Mouse (Mus musculus): ENCODE measurements around the gene Ntrk3. TPM values are rescaled to one million over a fixed set of nuclear protein-coding genes. Genes with fewer than 3 reads are reported as not detected.

The Ntrk3 gene
- polyA plus RNA-seq, 1 experiment = 76.9 TPM

DNA sequence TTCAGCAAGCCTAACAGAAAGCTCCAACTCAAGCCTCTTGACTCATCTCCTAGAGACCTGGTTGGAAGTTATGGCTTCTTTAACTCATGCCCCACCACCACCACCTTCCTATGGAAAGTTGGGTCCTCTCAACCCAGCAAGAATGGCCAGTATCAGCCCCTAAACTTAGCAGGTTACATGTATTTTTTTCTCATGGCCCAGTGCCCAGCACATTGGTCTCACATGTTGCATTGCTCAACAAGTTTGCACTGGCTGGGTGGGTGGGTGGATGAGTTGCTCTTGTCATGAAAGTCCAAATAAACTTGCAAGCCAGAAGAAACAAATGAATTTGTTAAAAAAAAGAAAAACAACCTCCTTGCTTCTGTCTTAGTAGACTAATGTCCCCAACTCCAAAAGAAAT is 353.7 kb downstream of the Ntrk3 start:
- DNase-seq (ENCODE audit: extremely low spot score in 1 of 2, low spot score in 1 of 2) = no peak

DNA sequence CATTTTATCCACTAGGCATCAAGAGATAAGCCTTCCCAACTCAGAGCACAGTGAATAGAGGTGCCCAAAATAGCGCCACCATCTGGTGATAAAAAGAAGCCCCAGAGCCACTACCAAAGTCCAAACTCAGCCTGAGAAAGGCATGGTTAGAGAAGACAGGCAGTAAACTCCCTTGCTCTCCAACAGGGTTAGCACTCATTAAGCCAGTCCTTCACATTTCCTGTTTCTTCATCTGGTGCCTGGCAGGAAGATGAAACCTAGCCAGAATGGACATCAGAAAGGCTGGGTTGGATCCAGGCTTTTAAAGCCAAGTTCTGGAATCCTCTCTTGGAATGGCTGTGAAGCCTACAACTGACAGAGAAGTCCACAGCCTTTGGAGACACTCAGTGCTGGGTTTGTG is 355.7 kb downstream of the Ntrk3 start:
- DNase-seq (ENCODE audit: extremely low spot score in 1 of 2, low spot score in 1 of 2) = no peak

DNA sequence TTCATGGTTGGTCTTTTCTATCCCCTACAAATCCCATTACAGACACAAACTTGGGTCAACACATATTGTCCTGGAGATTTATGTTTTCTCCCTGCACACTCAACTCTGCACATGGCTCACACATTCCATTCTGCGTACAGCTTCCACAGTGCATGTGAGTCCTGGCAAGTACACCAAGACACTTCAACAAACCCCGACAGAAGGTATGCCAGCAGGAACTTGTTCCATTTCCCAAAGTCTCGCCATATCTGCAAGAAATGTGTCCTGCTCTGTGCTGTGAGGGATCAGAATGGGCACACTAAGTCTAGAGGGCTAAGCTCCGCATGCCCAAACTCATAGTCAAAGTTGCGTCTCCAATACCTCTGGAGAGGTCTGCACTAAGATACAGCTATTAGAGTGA is 358.0 kb downstream of the Ntrk3 start:
- no peak for DNase-seq (ENCODE audit: extremely low spot score in 1 of 2, low spot score in 1 of 2)

DNA sequence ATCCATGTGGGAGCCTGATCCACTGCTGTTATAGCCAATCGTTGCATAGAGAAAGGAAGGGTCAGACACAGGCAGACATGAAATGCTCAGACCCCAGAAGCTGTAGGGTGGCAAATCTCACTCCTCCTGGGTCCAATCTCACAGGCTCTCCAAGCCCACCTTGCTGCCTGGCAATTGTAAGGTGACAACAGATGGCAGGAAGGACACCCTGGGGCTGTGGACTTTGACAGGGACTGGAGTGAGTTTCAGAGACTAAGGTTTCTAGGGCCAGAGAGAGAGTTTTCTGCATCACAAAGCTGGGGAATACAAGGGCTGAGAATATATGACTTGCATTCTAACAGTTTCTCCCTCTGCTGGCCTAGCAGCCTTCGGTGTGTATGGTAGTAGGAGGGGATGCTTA is 359.5 kb downstream of the Ntrk3 start:
- DNase-seq (ENCODE audit: extremely low spot score in 1 of 2, low spot score in 1 of 2) = no peak

DNA sequence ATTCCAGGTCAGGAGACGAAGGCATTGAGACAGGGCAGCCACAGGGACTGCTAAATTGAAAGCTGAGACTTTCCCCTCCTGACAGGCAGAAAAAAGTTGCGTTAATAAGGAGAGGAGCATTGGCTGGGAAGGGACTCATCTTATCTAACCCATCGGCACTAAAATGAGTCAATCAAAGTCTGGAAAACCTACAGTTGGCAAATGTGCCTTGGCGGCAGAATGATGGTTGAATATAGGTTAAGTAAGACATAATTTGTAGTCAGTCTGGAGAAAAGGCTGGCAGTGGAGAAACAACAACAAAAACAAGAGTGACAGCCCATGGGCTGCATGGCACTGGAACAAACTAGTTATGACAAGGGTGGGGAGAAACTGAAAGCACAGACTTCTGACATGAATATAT is 360.9 kb downstream of the Ntrk3 start:
- no peak for DNase-seq (ENCODE audit: extremely low spot score in 1 of 2, low spot score in 1 of 2)

DNA sequence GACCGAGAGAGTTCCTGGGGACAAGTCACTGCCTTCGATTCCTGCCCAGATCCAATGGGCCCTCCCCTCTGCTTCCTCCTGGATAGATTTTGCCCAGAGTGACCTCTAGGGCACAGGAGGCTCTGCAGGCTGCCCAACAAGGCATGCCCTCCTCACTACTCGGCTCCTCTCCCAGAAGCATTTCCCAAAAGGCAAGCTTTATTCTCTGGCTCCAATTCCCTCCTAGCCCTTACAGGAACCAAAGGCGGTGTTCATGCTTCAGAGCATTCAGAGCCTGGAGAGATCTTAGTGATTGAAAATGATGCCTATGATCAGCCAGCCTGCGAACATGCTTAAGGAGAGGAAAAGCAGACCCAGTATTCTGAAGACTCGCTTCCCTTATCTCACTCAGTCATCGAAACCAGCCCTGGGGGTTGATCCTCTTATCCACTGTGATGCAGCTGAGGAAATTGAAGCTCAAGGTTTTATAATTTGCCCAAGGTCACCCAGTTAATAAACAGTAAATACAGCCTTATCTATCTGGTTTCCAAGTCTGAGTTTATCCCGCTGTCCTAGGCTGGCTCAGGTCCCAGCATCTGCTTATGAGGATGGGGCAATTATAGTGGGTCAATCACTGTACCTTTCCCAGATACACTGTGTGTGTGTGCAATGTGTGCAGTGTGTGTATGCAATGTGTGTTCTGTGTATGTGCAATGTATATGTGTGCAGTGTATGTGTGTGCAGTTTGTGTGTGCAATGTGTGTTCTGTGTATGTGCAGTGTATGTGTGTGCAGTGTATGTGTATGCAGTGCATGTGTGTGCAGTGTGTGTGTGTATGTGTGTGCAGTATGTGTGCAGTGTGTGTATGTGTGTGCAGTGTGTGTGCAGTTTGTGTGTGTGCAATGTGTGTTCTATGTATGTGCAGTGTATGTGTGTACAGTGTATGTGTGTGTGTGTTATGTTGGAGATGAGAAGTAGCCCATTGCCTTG is 376.2 kb downstream of the Ntrk3 start:
- DNase-seq (ENCODE audit: extremely low spot score in 1 of 2, low spot score in 1 of 2) = no peak

DNA sequence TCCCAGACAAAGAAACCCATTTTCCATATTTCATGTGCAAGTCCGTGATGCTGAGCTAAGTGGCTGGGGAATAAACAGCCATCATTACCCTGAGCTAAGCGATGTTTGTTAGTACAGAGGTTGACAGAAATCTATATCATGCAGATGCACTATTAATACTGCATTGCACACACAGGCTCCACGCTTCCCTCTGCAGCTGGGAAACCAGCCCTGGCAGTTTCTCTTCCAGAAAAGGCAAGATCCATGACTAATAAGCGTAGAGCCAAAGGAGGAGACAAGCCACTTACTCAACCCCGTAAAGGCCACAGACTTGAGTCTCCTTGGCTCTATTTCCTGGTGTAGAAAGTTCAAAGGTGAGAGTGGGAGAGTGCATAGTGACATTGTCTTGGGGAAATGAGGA is 390.3 kb downstream of the Ntrk3 start:
- peak in 1 of 2 experiments; percentile 24 for DNase-seq (ENCODE audit: extremely low spot score in 1 of 2, low spot score in 1 of 2)

DNA sequence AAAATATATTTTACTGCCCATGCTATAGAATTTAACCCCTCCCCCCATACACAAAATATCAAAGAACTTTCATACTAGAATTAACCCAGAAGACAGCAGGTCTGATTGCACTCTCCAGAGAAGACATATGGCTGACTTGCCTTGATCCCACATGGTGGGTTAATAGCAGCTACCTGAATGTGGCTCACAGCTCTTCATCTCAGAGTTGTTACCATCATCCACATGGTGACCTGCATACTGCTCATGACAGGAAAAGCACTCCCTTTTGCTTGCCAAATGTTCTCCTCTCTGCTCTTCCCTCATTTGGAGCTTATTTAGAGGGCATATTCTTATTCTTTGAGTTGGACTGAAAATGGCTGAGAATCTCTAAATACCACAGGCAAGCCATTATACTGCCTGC is 404.4 kb downstream of the Ntrk3 start:
- DNase-seq (ENCODE audit: extremely low spot score in 1 of 2, low spot score in 1 of 2) = no peak

DNA sequence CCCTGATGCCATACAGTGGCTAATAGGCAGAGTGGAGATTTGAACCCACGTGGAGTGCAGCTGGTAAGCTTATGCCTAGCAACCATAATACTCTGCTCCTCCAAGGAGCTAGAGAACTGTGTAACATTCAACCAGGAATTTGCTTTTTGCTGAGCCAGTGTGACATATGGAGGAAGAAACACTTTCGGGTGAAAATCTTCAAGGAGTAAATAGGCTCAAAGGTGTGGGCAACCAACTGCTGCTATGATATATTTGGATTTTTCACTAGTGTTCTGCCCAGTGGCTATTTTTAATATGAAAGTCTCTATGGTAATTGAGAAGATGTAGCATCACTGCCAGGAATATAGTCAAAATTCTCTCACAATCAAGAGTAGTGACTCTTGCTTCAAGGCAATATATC is 409.5 kb downstream of the Ntrk3 start:
- peak; percentile 77 to 81 for DNase-seq (ENCODE audit: extremely low spot score in 1 of 2, low spot score in 1 of 2)

DNA sequence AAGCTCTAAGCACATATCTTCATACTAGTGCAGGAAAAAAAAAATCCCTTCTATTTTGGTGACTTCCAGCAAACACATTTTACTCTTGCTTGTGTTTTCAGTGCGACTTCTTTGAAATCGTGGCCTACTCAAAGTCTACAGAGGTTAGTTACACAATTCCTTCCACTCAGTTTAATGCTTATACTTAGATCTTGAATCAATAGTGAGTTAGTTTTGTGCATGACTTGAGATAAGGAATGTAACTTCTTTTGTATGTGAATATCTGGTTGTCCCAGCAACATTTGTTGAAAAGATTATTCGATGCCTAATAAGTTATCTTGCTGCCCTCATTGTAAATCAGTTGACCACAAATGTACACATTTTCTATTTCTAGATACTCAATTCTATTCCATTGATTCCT is 411.6 kb downstream of the Ntrk3 start:
- no peak for DNase-seq (ENCODE audit: extremely low spot score in 1 of 2, low spot score in 1 of 2)

DNA sequence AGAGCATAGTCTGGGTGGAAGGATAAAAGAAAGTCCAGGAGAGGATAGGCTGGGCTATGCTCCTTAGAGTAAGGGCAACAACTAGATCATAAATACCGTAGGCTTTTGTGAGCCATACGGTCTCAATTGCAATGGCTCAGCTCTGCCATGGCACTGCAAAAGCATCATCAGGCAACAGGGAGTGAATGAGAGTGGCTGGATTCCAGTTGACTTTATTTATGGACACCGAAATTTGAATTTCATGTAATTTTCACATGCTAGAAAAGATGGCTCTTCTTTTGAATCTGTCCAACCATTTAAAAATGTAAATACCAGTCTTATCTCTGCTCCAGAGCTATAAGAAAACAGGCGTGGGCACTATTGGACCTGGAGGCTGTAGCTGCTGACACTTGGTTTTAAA is 419.2 kb downstream of the Ntrk3 start:
- DNase-seq (ENCODE audit: extremely low spot score in 1 of 2, low spot score in 1 of 2) = peak in 1 of 2 experiments; percentile 49

DNA sequence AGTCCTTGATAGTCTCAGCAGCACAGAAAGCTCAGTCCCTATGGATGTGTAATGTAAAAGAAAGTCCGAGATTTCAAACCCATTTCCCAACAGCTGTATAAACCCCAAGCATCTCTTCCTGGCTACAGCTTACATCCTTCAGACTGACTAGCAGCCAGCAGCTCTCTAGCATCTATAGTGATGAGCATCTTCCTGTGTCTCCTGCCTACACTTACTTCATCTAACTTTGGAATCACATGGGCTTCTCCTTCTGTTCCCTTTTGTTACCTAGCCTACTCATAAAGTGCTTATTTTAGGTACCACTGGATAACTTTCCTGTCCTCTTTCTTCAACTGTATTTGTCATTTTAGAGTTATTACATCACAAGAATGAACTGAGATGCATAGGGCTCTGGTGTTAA is 432.0 kb downstream of the Ntrk3 start:
- DNase-seq (ENCODE audit: extremely low spot score in 1 of 2, low spot score in 1 of 2) = peak; percentile 50 to 71

DNA sequence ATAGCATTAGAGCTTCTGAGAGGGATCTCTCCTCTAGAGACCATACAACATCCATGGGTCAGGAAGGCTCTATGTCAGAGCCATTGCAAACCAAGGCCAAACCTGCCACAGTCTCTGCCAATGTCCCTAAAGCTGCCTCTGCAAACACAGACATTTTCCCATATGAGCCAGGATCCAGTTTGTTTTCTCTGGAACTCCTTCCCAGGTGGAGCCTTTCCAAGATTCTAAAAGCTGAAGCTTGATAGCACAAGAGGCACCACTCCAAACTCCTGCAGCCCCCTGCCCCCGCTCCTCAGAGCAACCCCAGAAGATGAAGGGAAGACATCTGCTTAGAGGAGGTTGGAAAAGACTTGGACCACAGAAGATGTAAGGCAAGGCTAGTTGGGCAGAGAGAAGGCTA is 432.8 kb downstream of the Ntrk3 start:
- DNase-seq (ENCODE audit: extremely low spot score in 1 of 2, low spot score in 1 of 2) = no peak

DNA sequence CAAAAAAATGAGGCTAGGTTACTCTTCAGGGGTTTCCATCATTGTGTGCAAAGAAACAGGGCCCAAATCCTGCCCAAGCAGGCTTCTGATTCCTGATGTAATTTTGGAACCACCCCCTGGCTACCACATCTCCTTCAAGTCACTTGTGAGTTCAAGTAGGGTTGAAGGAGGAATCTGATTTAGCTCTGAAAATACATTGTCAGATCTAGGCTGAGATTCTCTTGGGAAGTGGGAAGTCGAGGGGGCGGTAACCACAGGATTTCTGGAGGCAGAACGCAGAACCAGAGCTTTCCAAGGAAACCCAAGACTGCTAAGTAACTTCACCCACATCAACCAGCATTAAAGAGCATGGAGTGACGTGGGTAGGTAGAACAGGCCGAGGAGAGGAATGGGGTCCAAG is 440.5 kb downstream of the Ntrk3 start:
- DNase-seq (ENCODE audit: extremely low spot score in 1 of 2, low spot score in 1 of 2) = peak; percentile 74 to 78

DNA sequence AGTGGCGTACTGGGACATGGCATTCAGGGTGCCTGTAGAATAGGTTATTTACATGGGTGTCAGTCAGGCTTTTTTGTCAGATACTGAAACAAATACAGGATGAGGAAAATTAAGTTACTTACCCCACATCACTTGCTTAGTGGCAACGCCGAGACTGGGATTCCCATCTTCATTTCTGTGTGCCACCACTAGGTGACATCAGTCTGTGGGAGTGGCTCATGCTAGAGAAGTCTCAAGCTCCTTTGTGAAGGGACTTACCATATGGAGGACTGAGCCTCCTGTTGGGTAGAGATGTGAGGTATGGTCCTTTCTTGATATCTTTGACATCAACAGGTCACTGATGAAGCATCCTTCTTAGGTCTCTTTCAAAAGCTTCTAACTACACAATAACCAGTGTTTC is 443.5 kb downstream of the Ntrk3 start:
- DNase-seq (ENCODE audit: extremely low spot score in 1 of 2, low spot score in 1 of 2) = no peak

DNA sequence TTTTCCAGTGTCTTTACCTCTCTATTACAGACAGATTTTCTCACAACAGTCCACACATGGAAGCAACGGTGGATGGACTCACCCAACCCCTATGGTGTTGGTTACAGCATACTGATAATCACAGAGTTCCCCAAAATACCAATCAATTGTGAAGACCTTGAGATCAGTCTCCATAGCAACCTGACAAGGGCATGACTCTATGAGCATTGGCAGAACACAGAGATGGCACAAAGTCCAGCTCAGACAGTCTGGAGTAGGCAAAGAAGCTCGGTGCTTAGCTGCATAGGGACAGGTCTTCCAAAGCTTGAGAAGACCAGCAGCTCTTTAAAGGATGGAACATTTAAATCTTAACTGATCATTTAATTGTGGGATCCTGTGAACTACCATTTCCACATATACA is 447.6 kb downstream of the Ntrk3 start:
- no peak for DNase-seq (ENCODE audit: extremely low spot score in 1 of 2, low spot score in 1 of 2)

DNA sequence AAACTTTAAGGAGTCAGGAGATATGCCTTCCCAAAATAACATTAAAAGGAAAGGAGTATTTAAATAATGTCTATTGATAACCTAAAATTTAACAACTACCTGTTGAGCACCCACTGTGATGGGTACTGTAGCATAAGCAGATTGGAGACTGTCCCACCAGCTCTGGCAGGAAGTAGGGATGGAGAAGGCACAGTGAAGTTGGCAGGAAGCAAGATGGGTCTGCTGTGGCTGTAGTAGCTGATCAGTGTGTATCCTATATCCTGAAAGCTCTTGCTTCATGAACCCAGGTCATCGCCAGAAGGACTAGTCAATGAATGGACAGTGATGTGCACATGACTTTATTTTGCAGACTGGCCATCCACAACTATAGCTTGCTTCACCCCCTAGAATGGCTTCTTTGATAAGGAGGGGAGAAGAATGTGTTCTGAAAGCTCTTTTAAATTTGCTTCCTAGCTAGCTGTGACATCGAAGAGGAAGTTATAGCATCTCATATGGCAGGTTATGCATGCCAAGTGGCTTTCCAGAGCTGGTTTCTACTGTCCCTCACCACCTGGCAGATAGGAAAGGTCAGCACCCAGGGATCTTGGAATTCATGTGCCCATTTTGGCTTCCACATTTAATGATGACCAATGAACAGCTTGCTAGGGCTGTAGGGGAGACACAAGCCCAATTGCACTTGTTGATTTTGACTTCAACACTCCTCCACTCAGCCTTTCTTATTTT is 451.1 kb downstream of the Ntrk3 start:
- no peak for DNase-seq (ENCODE audit: extremely low spot score in 1 of 2, low spot score in 1 of 2)

DNA sequence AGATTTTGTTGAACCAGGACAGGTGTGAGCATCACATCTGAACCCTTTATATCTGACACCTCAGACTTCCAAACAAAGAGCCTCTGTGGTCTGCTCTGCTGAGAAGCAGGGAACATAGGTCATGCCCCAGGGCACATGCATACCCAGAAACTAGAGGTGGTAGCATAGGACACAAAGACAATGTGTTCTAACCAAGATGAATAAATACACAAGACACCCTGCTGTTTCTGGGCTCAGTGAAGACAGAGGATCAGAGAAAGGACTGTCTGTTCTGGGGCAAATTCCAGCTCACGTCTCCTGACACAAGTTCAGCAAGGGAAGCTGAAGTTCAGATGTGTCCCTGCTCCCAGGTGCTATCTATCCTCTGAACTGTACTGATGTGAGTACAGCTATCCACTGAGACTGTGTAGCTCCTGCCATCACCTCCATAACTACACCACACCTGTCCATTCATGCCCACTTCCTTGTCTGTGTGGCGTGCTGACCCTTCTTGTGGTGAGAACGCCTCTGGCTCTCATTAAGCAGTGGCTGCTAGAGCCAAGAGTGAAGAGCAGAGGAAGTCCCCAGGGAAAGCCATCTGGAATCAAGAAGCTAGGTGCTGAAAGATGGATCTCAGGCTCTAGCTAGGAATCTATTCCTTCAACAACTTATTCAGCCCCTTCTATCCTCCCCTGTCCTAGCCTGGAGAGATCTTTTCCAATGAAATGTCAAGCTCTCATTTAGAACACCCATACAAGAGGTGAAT is 468.1 kb downstream of the Ntrk3 start:
- DNase-seq (ENCODE audit: extremely low spot score in 1 of 2, low spot score in 1 of 2) = no peak

DNA sequence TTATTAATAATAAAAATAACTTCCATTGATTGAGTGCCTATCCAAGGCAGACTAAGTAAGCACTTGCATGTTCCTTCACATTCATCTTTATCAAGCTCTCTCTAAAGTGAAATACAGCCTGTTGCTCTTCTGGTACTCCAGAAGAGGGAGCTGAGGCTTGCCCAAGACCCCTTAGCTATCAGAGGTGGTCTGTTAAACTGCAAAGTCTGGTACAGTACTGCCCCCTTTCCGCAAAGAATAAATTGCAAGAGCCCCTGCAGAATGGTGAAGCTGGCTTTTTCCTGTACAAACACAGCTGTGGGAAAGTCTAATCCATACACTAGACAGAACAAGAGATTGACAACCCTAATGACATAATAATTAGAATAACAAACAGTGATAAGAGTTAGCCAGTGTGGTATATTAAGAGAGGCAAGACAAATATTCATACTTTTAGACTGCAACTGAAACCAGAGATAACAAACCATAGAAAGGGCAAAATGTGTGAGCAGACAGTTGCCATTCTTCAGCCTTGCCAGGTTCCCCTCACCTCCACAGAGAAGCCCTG is 470.3 kb downstream of the Ntrk3 start:
- DNase-seq (ENCODE audit: extremely low spot score in 1 of 2, low spot score in 1 of 2) = no peak

DNA sequence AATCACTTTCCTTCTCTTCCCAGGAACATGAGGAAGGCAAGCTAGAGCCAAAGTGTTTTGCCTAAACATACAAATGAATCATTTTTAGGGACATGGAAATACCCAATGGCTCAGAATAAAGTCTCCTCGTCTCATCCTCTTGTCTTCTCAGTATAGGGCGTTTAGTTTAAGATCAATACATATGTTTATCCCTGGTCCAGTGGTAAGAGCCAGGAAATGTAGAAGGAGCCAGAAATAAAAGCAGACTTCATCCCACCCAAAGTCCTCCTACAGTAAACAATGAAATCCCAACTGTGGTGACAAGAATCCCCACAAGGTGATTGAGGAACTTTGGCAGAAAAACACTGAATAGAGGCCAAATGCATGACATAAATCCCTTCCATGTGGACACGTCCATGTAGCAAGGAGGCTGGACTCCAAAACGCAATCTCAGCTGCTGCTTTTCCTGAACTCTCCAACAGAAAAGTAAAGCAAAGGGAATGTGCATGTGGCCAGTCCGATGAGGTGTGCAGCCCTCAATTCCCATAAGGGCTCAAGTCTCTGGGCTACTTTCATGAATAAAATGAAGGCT is 473.3 kb downstream of the Ntrk3 start:
- DNase-seq (ENCODE audit: extremely low spot score in 1 of 2, low spot score in 1 of 2) = no peak
